Mouse (Mus musculus) CH12.LX (cell line): ENCODE measurements around the gene Col19a1. TPM values are rescaled to one million over a fixed set of nuclear protein-coding genes. Genes with fewer than 3 reads are reported as not detected.

ENCODE experiments used
- DNase-seq: peaks from one replicate; pipeline ENCODE4 v3.0.0-alpha.2; 2013; ENCODE audit errors: extremely low read depth
- H3K27ac ChIP-seq: 2 replicates; pipeline ENCODE4 v1.5.1; 2012; ENCODE audit warnings: low read depth, mild to moderate bottlenecking, control low read depth, moderate library complexity; ENCODE audit not compliant: insufficient read depth
- H3K27me3 ChIP-seq: replicated peaks from 2 replicates; pipeline ENCODE3; 2012; ENCODE audit warnings: inconsistent platforms
- H3K36me3 ChIP-seq, 2 experiments: replicated peaks in 1 of 2; 2 replicates each; pipeline versions ENCODE3 to v1.6.1; 2012; ENCODE audit warnings: inconsistent platforms in 1 of 2, low read length in 1 of 2, mild to moderate bottlenecking in 1 of 2, mixed read lengths in 1 of 2, moderate library complexity in 1 of 2; ENCODE audit not compliant: control insufficient read depth in 1 of 2, insufficient read depth in 1 of 2
- H3K4me1 ChIP-seq, 2 experiments: 2 replicates each; pipeline ENCODE4 v1.6.1; 2012; ENCODE audit warnings: inconsistent platforms in 1 of 2, moderate library complexity in 1 of 2; ENCODE audit not compliant: insufficient read depth in 2 of 2, control insufficient read depth in 1 of 2
- H3K4me2 ChIP-seq: 2 replicates; pipeline ENCODE4 v1.6.1; 2012; ENCODE audit warnings: low read depth, mild to moderate bottlenecking, control low read depth; ENCODE audit not compliant: poor library complexity, insufficient read depth, severe bottlenecking
- H3K4me3 ChIP-seq, 3 experiments: fragments of 150-350 bp in 1 of 3; sonication (generic) in 1 of 3; replicated peaks in 1 of 3; 2 replicates each; pipeline versions ENCODE3 to v1.5.1; 2011 to 2012; ENCODE audit warnings: low read depth in 2 of 3, low read length in 2 of 3, mild to moderate bottlenecking in 2 of 3, moderate library complexity in 2 of 3, control low read depth in 1 of 3, improper control_type of control experiment in 1 of 3, inconsistent platforms in 1 of 3, mixed read lengths in 1 of 3; ENCODE audit not compliant: poor library complexity in 1 of 3
- H3K79me2 ChIP-seq: replicated peaks from 2 replicates; pipeline ENCODE4 v1.6.1; 2012; ENCODE audit warnings: mild to moderate bottlenecking, moderate library complexity; ENCODE audit not compliant: control insufficient read depth, poor library complexity, insufficient read depth, severe bottlenecking; ENCODE audit errors: extremely low read depth
- H3K9ac ChIP-seq: 2 replicates; pipeline ENCODE4 v1.6.1; 2012; ENCODE audit warnings: low read depth, mild to moderate bottlenecking, control low read depth, moderate library complexity; ENCODE audit not compliant: insufficient read depth
- H3K9me3 ChIP-seq: replicated peaks from 2 replicates; pipeline ENCODE3; 2012; ENCODE audit warnings: low read length, inconsistent platforms, mixed read lengths
- BHLHE40 ChIP-seq: IDR thresholded peaks from 2 replicates; pipeline ENCODE4 v1.6.1; 2011; ENCODE audit warnings: mild to moderate bottlenecking, low read depth, low read length, improper control_type of control experiment
- CHD1 ChIP-seq: IDR thresholded peaks from 2 replicates; pipeline ENCODE4 v1.6.1; 2012; ENCODE audit warnings: low read depth, low read length, improper control_type of control experiment, inconsistent platforms
- CTCF ChIP-seq, 2 experiments: IDR thresholded peaks in 1 of 2; conservative IDR thresholded peaks in 1 of 2; 2 replicates each; pipeline ENCODE4 v1.5.1; 2011 to 2012; ENCODE audit warnings: low read depth in 2 of 2, low read length in 2 of 2, improper control_type of control experiment in 1 of 2, inconsistent platforms in 1 of 2, mild to moderate bottlenecking in 1 of 2, moderate library complexity in 1 of 2
- E2F4 ChIP-seq: IDR thresholded peaks from 2 replicates; pipeline ENCODE4 v1.6.1; 2011; ENCODE audit warnings: low read depth, low read length, improper control_type of control experiment; ENCODE audit not compliant: insufficient replicate concordance
- ELF1 ChIP-seq: IDR thresholded peaks from 2 replicates; pipeline ENCODE4 v1.6.1; 2014; ENCODE audit warnings: low read depth, mild to moderate bottlenecking, inconsistent platforms, low read length, improper control_type of control experiment
- EP300 ChIP-seq: IDR thresholded peaks from 2 replicates; pipeline ENCODE4 v1.6.1; 2011; ENCODE audit warnings: low read length, improper control_type of control experiment
- GABPA ChIP-seq: IDR thresholded peaks from 2 replicates; pipeline ENCODE4 v1.6.1; 2012; ENCODE audit warnings: low read depth, low read length, improper control_type of control experiment, inconsistent platforms; ENCODE audit not compliant: insufficient replicate concordance
- IRF4 ChIP-seq: IDR thresholded peaks from 2 replicates; pipeline ENCODE4 v1.6.1; 2014; ENCODE audit warnings: low read depth, mild to moderate bottlenecking, inconsistent platforms, low read length, improper control_type of control experiment
- JUN ChIP-seq: IDR thresholded peaks from 2 replicates; pipeline ENCODE4 v1.6.1; 2011; ENCODE audit warnings: low read depth, mild to moderate bottlenecking, low read length, improper control_type of control experiment, moderate library complexity; ENCODE audit not compliant: insufficient read depth
- JUND ChIP-seq: conservative IDR thresholded peaks from 2 replicates; pipeline ENCODE4 v1.6.1; 2011; ENCODE audit warnings: low read depth, low read length, improper control_type of control experiment
- KAT2A ChIP-seq: IDR thresholded peaks from 2 replicates; pipeline ENCODE4 v1.6.1; 2012; ENCODE audit warnings: low read length, improper control_type of control experiment, inconsistent platforms; ENCODE audit not compliant: insufficient replicate concordance
- MAFK ChIP-seq: IDR thresholded peaks from 2 replicates; pipeline ENCODE4 v1.6.1; 2011; ENCODE audit warnings: low read length, improper control_type of control experiment; ENCODE audit not compliant: insufficient replicate concordance
- MAX ChIP-seq: IDR thresholded peaks from 2 replicates; pipeline ENCODE4 v1.6.1; 2011; ENCODE audit warnings: low read length, improper control_type of control experiment
- MAZ ChIP-seq: IDR thresholded peaks from 2 replicates; pipeline ENCODE4 v1.6.1; 2012; ENCODE audit warnings: low read depth, mild to moderate bottlenecking, inconsistent platforms, low read length, improper control_type of control experiment, moderate library complexity
- MEF2A ChIP-seq: IDR thresholded peaks from 2 replicates; pipeline ENCODE4 v1.6.1; 2014; ENCODE audit warnings: low read depth, mild to moderate bottlenecking, inconsistent platforms, low read length, improper control_type of control experiment, borderline replicate concordance
- MYC ChIP-seq: IDR thresholded peaks from 2 replicates; pipeline ENCODE4 v1.6.1; 2011; ENCODE audit warnings: low read depth, mild to moderate bottlenecking, improper control_type of control experiment, low read length
- NELFE ChIP-seq: IDR thresholded peaks from 2 replicates; pipeline ENCODE4 v1.6.1; 2011; ENCODE audit warnings: low read depth, low read length, improper control_type of control experiment
- NRF1 ChIP-seq: IDR thresholded peaks from 2 replicates; pipeline ENCODE4 v1.6.1; 2014; ENCODE audit warnings: low read depth, mild to moderate bottlenecking, inconsistent platforms, low read length, improper control_type of control experiment, moderate library complexity
- PAX5 ChIP-seq: IDR thresholded peaks from 2 replicates; pipeline ENCODE4 v1.6.1; 2012; ENCODE audit warnings: low read length, inconsistent platforms, mixed read lengths
- POLR2A ChIP-seq: IDR thresholded peaks from 2 replicates; pipeline ENCODE4 v1.6.1; 2011; ENCODE audit warnings: low read depth, mild to moderate bottlenecking, improper control_type of control experiment, low read length
- POLR2AphosphoS2 ChIP-seq: IDR thresholded peaks from 2 replicates; pipeline ENCODE4 v1.6.1; 2011; ENCODE audit warnings: low read depth, low read length, improper control_type of control experiment
- RAD21 ChIP-seq: IDR thresholded peaks from 2 replicates; pipeline ENCODE4 v1.6.1; 2011; ENCODE audit warnings: low read depth, mild to moderate bottlenecking, low read length, improper control_type of control experiment, moderate library complexity
- SIN3A ChIP-seq: IDR thresholded peaks from 2 replicates; pipeline ENCODE4 v1.6.1; 2012; ENCODE audit warnings: low read length, improper control_type of control experiment, inconsistent platforms
- SMC3 ChIP-seq: IDR thresholded peaks from 2 replicates; pipeline ENCODE4 v1.6.1; 2011; ENCODE audit warnings: low read depth, low read length, improper control_type of control experiment
- USF1 ChIP-seq: IDR thresholded peaks from 2 replicates; pipeline ENCODE4 v1.6.1; 2014; ENCODE audit warnings: low read depth, mild to moderate bottlenecking, inconsistent platforms, low read length, improper control_type of control experiment
- USF2 ChIP-seq: conservative IDR thresholded peaks from 2 replicates; pipeline ENCODE4 v1.6.1; 2011; ENCODE audit warnings: low read depth, low read length, improper control_type of control experiment
- ZC3H11A ChIP-seq: IDR thresholded peaks from 2 replicates; pipeline ENCODE4 v1.6.1; 2012; ENCODE audit warnings: low read depth, mild to moderate bottlenecking, inconsistent platforms, low read length, improper control_type of control experiment
- ZKSCAN1 ChIP-seq: IDR thresholded peaks from 2 replicates; pipeline ENCODE4 v1.6.1; 2012; ENCODE audit warnings: low read depth, inconsistent platforms, low read length, improper control_type of control experiment, borderline replicate concordance
- ZMIZ1 ChIP-seq: IDR thresholded peaks from 2 replicates; pipeline ENCODE4 v1.6.1; 2012; ENCODE audit warnings: low read depth, mild to moderate bottlenecking, inconsistent platforms, low read length, improper control_type of control experiment
- ZNF384 ChIP-seq: IDR thresholded peaks from 2 replicates; pipeline ENCODE4 v1.6.1; 2012; ENCODE audit warnings: low read depth, low read length, improper control_type of control experiment, inconsistent platforms
- dilution Hi-C: fragments of 300-500 bp; cut with MboI; formaldehyde crosslinking; loops from 2 replicates; pipeline ENCODE4 v1.14.3; 2020; ENCODE audit warnings: low sequenced_read_pairs; ENCODE audit not compliant: extremely low pct_unique_long_range_greater_than_20kb, extremely low pct_ligation_motif_present
- in situ Hi-C: fragments of 300-500 bp; cut with MboI; formaldehyde crosslinking; loops from 3 replicates; pipeline ENCODE4 v1.14.3; 2019; ENCODE audit warnings: low sequenced_read_pairs, low pct_ligation_motif_present, low pct_unique_long_range_greater_than_20kb, mixed read lengths
- polyA plus RNA-seq: library from polyadenylated mRNA; unstranded; fragments of >175 nt; gene quantifications from 2 replicates; pipeline ENCODE4 v1.2.1, GENCODE M21; 2012; ENCODE audit warnings: low read depth; ENCODE audit not compliant: insufficient read length
- total RNA-seq, 2 experiments: library from RNA; depleted of rRNA; stranded (reverse); fragments of 300-350 nt in 1 of 2; fragments of >200 nt in 1 of 2; gene quantifications; 2 replicates each; pipeline ENCODE4 v1.2.3; 2012 to 2014

The Col19a1 gene
- total and polyA plus RNA-seq, 3 experiments = not detected

DNA sequence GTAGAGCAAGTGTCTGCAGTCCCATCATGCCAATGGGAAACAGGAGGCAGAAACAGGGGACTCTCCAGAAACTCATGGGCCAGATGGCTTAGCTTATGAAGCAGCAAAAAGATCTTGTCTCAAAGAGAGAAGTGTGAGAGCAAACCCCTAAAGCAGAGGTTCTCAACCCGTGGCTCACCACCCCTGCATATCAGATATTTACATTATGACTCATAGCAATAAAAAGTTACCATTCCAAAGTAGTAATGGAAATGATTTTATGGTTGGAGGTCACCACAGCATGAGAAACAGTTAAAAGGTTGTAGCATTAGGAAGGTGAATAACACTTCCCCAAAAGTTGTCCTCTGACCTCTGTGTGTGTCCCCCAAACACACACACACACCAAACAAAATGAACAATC is 350.9 kb downstream of the Col19a1 start:
- H3K36me3 ChIP-seq = no peaks in the 10 kb centered on the region
- in situ Hi-C loops = no loop called here
- dilution Hi-C loops = no loop called here
- no peak for TF ChIP-seq SIN3A
- no peak for TF ChIP-seq NELFE
- TF ChIP-seq CTCF (conservative IDR thresholded peaks at IDR 0.05 in 1 of 2, IDR thresholded peaks at IDR 0.05 in 1 of 2; ENCODE audit: low read depth in 2 of 2, low read length in 2 of 2) = no peak
- no peak for TF ChIP-seq POLR2A
- TF ChIP-seq BHLHE40 = no peak
- no peak for TF ChIP-seq SMC3
- TF ChIP-seq ZKSCAN1 = no peak
- TF ChIP-seq JUN = no peak
- no peak for TF ChIP-seq RAD21
- TF ChIP-seq USF2 = no peak
- TF ChIP-seq E2F4 = no peak
- no peak for TF ChIP-seq CHD1
- no peak for TF ChIP-seq MAFK
- TF ChIP-seq MYC = no peak
- TF ChIP-seq MAX = no peak
- TF ChIP-seq IRF4 = no peak
- no peak for TF ChIP-seq USF1
- no peak for TF ChIP-seq ZNF384
- TF ChIP-seq PAX5 = no peak
- H3K79me2 ChIP-seq = no peaks in the 10 kb centered on the region
- H3K4me1 ChIP-seq = no peaks in the 10 kb centered on the region
- H3K27me3 ChIP-seq = no peaks in the 10 kb centered on the region
- no peaks in the 10 kb centered on the region for H3K9me3 ChIP-seq
- H3K9ac ChIP-seq = no peak overlapping the region
- H3K4me3 ChIP-seq = no peak overlapping the region
- DNase-seq = no peak
- no peak overlapping the region for H3K27ac ChIP-seq
- no peak overlapping the region for H3K4me2 ChIP-seq

DNA sequence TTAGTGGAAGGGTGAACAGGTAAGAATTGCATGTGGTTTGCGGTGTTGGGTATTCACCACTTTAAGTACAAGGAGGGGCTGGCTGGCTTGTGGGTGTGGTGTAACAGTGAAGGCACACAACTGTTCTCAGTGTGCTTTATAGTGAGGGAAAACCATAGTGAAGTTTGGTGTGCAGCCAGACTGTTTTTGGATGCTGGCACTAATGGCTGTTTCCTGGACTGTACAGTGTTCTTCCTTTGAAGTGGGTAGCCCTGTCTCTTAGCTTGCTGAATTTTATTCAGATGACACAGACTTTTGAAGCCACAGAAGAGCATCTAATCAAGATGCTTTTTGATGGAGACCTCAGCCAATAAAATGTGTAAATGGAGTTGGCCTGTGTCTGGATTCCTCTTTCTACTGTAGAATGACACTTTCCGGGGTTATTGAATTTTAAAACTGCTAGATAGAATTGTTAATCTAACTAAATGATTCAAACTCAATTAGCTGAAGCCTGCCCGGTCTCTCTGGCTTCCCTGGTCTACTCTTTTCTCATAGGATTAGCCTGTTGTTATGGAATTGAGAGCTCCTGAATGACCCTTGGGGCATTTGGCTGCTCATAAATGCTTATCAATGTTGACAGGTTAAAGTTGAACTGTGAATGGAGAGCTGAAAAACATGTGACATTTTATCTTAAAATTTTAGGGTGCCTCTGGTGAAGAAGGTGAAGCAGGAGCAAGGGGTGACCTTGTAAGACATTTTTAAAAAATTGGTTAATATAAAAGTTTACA is 355.6 kb downstream of the Col19a1 start:
- H3K4me1 ChIP-seq = no peaks in the 10 kb centered on the region
- dilution Hi-C loops = no loop called here
- H3K4me2 ChIP-seq = no peak overlapping the region
- in situ Hi-C loops = no loop called here
- H3K36me3 ChIP-seq = no peaks in the 10 kb centered on the region
- no peaks in the 10 kb centered on the region for H3K9me3 ChIP-seq
- TF ChIP-seq PAX5 (no peak), MEF2A (no peak), ZKSCAN1 (no peak), POLR2AphosphoS2 (no peak), MYC (no peak), CTCF (conservative IDR thresholded peaks at IDR 0.05 in 1 of 2, IDR thresholded peaks at IDR 0.05 in 1 of 2; ENCODE audit: low read depth in 2 of 2, low read length in 2 of 2) (no peak), NRF1 (no peak), SMC3 (no peak), JUND (no peak), KAT2A (no peak), ZMIZ1 (no peak), ELF1 (no peak), ZC3H11A (no peak), GABPA (no peak), MAZ (no peak), CHD1 (no peak), ZNF384 (no peak), EP300 (no peak), IRF4 (no peak)
- no peaks in the 10 kb centered on the region for H3K79me2 ChIP-seq
- DNase-seq = no peak
- no peaks in the 10 kb centered on the region for H3K27me3 ChIP-seq
- H3K9ac ChIP-seq = no peak overlapping the region
- no peak overlapping the region for H3K27ac ChIP-seq
- no peak overlapping the region for H3K4me3 ChIP-seq
